Comparison of ENCODE assay signal across 8 mouse cellular contexts in the genomic region with DNA sequence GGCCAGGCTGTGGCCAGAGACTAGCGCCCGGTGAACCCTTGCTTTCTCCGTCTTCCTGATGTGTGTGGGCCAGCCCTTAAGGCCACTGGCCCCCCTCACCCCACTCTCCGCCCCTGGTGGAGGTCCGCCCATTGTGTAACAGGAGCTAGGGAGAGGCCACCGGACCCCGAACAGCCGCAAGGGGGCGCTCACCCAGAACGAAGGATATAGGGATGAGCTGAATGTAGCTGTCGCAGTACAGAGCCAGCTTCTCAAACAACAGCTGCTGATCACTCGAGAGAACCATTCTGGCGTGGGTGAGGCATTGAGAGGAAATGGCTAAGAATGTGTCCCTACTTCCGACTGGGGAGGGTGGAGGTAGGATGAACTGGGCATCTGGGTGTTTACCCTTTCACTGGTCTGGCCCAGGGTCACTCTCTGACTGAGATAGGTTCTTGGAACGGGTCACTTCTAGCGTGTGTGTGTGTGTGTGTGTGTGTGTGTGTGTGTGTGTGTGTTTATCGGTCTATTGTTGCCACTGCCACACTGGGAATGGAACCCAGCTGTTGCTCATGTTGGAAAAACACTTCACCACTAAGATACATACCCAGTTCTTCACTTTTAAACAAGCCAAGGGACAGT. TPM values are rescaled to one million over a fixed set of nuclear protein-coding genes. Genes with fewer than 3 reads are reported as not detected.
DNase-seq lines count a peak whose midpoint lies in the region; ATAC-seq lines count a peak whose summit lies in the region.

No protein-coding gene starts in this region.

- intact Hi-C loops in gastrocnemius, postnatal 36 days (cut with DNase I), result no loop called here
- intact Hi-C loops in left cerebral cortex, postnatal 25 days (cut with DNase I), result loop anchor here (10.0 kb wide), 1 partner anchor 768 kb away; no protein-coding TSS in a partner anchor

- ATAC-seq in intestine, embryonic 15.5 days, result peak; percentile 84

- no peak overlapping the region for H3K27ac ChIP-seq in intestine, embryonic 15.5 days

- peak overlapping the region; percentile 10; the same call in 1 of the 2 replicates for H3K4me3 ChIP-seq in intestine, embryonic 15.5 days (replicated peaks)

- H3K27me3 ChIP-seq in intestine, embryonic 15.5 days (replicated peaks), result no peaks in the 10 kb centered on the region

- no peak overlapping the region for H3K9ac ChIP-seq in intestine, embryonic 15.5 days

- peak overlapping the region; percentile 52 for H3K4me2 ChIP-seq in intestine, embryonic 15.5 days (replicated peaks)

- DNase-seq in adrenal gland, adult 2 months, result peak; percentile 87
- peak; percentile 83 for DNase-seq in embryo, embryonic 11.5 days (ENCODE audit: low read depth, low spot score)
- DNase-seq in gastrocnemius, postnatal 36 days, result peak; percentile 90 to 93
- peak; percentile 77 to 80 for DNase-seq in left cerebral cortex, postnatal 25 days (ENCODE audit: low spot score in 2 of 2)
- DNase-seq in mesoderm, embryonic 11.5 days (ENCODE audit: low read depth, low spot score), result peak; percentile 94
- peak; percentile 70 for DNase-seq in right cerebral cortex, postnatal 25 days
- DNase-seq in urinary bladder, postnatal 36 days (ENCODE audit: low spot score in 2 of 2), result peak; percentile 84 to 91

- 6% methylated on average over 17 of the region's 17 CpGs for WGBS in intestine, embryonic 15.5 days

- H3K9me3 ChIP-seq in intestine, embryonic 15.5 days, result no peaks in the 10 kb centered on the region

- 0 out of 2 replicates have a peak, but pooled peaks cover 5% of the 10 kb centered on the region for H3K4me1 ChIP-seq in intestine, embryonic 15.5 days (replicated peaks)

- H3K36me3 ChIP-seq in intestine, embryonic 15.5 days, result no peaks in the 10 kb centered on the region

RNA-seq across cellular contexts. Expression of a gene that starts 8.3 kb away (rescaled TPM):
- under 1 TPM; 0.17 to 0.62 TPM for total RNA-seq in adrenal gland, adult 2 months (2021)
- 0.16 and 0.46 TPM in 2 replicates for polyA plus RNA-seq in adrenal gland, adult 2 months (2012; rRNA removed)
- under 1 TPM in 1 of 2 experiments, not detected in 1; 0.15 TPM for total RNA-seq in gastrocnemius, postnatal 36 days (2021)
- polyA plus RNA-seq in intestine, embryonic 15.5 days (2015; fragmentation: Nextera tagmentation; extraction: Ambion mirVana), result 0.50 and 0.58 TPM in 2 replicates
- under 1 TPM; 0.78 to 0.83 TPM for total RNA-seq in left cerebral cortex, postnatal 25 days (2021)

RNA-seq across cellular contexts. Expression of a gene that starts 8.3 kb away (rescaled TPM):
- 10 to 100 TPM in 1 of 2 experiments, 1 to 10 TPM in 1; 4.1 to 10.3 TPM for total RNA-seq in adrenal gland, adult 2 months (2021)
- 9.1 and 9.4 TPM in 2 replicates for polyA plus RNA-seq in adrenal gland, adult 2 months (2012; rRNA removed)
- total RNA-seq in gastrocnemius, postnatal 36 days (2021), result 1 to 10 TPM; 4.5 to 4.6 TPM
- 34.7 and 35.0 TPM in 2 replicates for polyA plus RNA-seq in intestine, embryonic 15.5 days (2015; fragmentation: Nextera tagmentation; extraction: Ambion mirVana)
- 1 to 10 TPM; 9.4 to 9.5 TPM for total RNA-seq in left cerebral cortex, postnatal 25 days (2021)

RNA-seq across cellular contexts. Expression of a gene that starts 12.7 kb away (rescaled TPM):
- total RNA-seq in adrenal gland, adult 2 months (2021), result 1,000 to 10,000 TPM; 3,718 to 3,915 TPM
- polyA plus RNA-seq in adrenal gland, adult 2 months (2012; rRNA removed), result 39,639 and 47,224 TPM in 2 replicates
- total RNA-seq in gastrocnemius, postnatal 36 days (2021), result 1,000 to 10,000 TPM; 1,946 to 2,068 TPM
- 1,893 and 1,941 TPM in 2 replicates for polyA plus RNA-seq in intestine, embryonic 15.5 days (2015; fragmentation: Nextera tagmentation; extraction: Ambion mirVana)
- total RNA-seq in left cerebral cortex, postnatal 25 days (2021), result 1,000 to 10,000 TPM; 2,053 to 2,068 TPM

RNA-seq across cellular contexts. Expression of a gene that starts 48.2 kb away (rescaled TPM):
- total RNA-seq in adrenal gland, adult 2 months (2021), result 10 to 100 TPM; 13.3 to 17.6 TPM
- polyA plus RNA-seq in adrenal gland, adult 2 months (2012; rRNA removed), result 57.7 and 61.3 TPM in 2 replicates
- total RNA-seq in gastrocnemius, postnatal 36 days (2021), result 1 to 10 TPM; 2.4 to 2.9 TPM
- 15.1 and 16.3 TPM in 2 replicates for polyA plus RNA-seq in intestine, embryonic 15.5 days (2015; fragmentation: Nextera tagmentation; extraction: Ambion mirVana)
- 10 to 100 TPM; 31.1 to 31.5 TPM for total RNA-seq in left cerebral cortex, postnatal 25 days (2021)
